Mouse (Mus musculus) layer of hippocampus, adult 6 months (tissue): ENCODE measurements around the gene Bloc1s5. TPM values are rescaled to one million over a fixed set of nuclear protein-coding genes. Genes with fewer than 3 reads are reported as not detected.

Experiments used
- long read RNA-seq, 2 experiments: library from polyadenylated mRNA; unstranded; transcript quantifications; one replicate each; pipeline ENCODE4 v2.0.0; 2019 to 2020
- polyA plus RNA-seq: library from polyadenylated mRNA; unstranded; fragments of <200 nt; fragmentation: Nextera tagmentation; gene quantifications from 2 replicates; pipeline ENCODE4 v1.2.3, GENCODE M21; 2021

Bloc1s5 gene
- 15.8 and 17.7 TPM in 2 replicates for polyA plus RNA-seq
- long read RNA-seq, experiment 1, full-length matches to known transcripts: 38 of 53 reads
- long read RNA-seq, experiment 1, partial matches to known transcripts: 0 of 53 reads
- long read RNA-seq, experiment 1, other reads (novel, unspliced or antisense): 15 of 53 reads
- long read RNA-seq, experiment 2, full-length matches to known transcripts: 120 of 142 reads
- long read RNA-seq, experiment 2, partial matches to known transcripts: 12 of 142 reads
- long read RNA-seq, experiment 2, other reads (novel, unspliced or antisense): 10 of 142 reads

DNA sequence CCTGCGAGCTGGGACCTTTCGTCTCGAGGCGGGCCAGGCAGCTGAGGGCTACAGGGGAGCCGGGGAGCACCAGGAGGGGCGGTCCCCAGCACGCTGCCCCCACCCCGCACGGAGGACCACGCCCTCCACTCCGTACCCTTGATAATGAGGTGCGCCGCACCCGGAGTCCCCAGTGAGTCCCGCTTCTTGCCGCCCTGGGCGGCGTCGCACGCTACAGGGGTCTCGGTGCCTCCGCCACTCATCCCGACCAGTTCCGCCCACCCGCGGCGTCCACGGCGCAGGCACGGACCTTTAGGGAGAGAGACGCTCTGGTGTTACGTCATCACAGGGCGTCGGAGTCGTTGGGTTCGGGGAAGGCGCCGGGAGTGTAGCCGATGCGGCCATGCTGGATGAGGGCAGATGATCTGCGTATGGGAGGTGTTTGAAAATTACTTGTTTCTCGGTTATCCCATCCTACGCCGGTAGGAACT, at the start of gene Bloc1s5:
Bloc1s5 (minus strand) TSS at position 310 of the 470 bp plus-strand sequence.

GRCm38 (mm10) chr13:38658528-38659280, 23.8 kb upstream of the Bloc1s5 start, which contains the start of gene Eef1e1:
Gene Eef1e1, minus strand, starts transcription at chr13:38659058.

Other genes with a start within 250 kb of the Bloc1s5 start
- gene Txndc5, start 106.3 kb downstream of the Bloc1s5 start, polyA plus RNA-seq: 43.7 and 49.7 TPM in 2 replicates
- gene Eef1e1, start 23.9 kb upstream of the Bloc1s5 start, polyA plus RNA-seq: 48.6 and 48.8 TPM in 2 replicates